Mouse (Mus musculus) adrenal gland, adult 2 months (tissue): ENCODE measurements at regions not wholly inside any gene's neighbourhood (a gene's known extent, or its start where the extent isn't known, plus 50 kb on each side); places are given as distances from the start of the nearest gene placed in this dataset.

Source experiments
- DNase-seq: peaks from one replicate; pipeline ENCODE4 v3.0.0; 2021

GRCm38 (mm10) chr16:5377001-5377400 is 121.2 kb upstream of the Eef2kmt start:
- no peak for DNase-seq

GRCm38 (mm10) chr16:5374818-5375605 is 119.2 kb upstream of the Eef2kmt start:
- DNase-seq = peak; percentile 21

DNA sequence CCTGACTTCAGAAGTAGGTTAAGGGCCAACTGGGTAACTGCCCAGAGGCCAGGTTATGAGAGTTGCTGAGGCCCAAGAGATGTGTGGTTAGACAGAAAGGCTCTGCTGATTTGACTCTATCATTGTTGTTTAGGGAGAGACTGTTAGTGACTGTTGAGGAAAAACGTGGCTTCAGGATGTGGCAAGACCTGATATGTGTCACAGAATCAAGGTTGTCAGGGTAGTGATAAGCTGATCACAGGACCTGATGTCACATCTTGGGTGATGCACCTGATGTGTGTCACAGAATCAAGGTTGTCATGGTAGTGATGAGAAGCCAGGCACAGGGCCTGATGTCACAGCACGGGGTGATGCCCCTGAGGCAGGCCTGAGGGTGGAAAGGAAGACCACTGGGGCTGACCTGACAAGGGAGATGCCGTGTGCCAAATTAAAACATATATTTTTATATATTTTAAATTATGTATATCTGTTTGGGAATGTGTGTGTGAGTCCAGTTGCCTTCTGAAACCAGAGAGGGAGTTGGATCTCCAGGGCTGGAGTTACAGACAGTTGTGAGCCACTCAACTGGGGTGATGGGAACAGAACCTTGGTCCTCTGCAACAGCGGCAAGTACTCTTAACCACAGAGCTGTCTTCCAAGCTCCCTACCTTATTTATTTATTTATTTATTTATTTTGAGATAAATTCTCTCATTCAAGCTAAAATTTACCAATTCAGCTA is 115.6 kb upstream of the Eef2kmt start:
- DNase-seq = no peak

DNA sequence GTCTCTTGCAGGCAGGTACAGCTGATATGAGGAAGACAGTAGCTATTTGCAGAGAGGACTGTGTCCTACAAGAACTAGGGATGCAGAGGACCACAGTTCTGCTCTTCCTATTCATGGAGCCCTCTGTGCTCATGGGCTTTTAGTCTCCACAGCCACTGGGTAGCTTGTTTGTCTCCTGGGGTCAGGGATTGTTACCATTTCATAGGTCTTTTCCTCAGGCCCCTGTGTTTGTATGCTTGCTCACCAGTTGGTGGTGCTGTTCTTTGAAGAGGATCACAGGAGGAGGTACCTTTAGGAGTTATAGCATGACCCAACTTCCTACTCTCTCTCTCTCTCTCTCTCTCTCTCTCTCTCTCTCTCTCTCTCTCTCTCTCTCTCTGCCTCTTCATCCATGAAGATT is 114.7 kb upstream of the Eef2kmt start:
- DNase-seq = no peak

DNA sequence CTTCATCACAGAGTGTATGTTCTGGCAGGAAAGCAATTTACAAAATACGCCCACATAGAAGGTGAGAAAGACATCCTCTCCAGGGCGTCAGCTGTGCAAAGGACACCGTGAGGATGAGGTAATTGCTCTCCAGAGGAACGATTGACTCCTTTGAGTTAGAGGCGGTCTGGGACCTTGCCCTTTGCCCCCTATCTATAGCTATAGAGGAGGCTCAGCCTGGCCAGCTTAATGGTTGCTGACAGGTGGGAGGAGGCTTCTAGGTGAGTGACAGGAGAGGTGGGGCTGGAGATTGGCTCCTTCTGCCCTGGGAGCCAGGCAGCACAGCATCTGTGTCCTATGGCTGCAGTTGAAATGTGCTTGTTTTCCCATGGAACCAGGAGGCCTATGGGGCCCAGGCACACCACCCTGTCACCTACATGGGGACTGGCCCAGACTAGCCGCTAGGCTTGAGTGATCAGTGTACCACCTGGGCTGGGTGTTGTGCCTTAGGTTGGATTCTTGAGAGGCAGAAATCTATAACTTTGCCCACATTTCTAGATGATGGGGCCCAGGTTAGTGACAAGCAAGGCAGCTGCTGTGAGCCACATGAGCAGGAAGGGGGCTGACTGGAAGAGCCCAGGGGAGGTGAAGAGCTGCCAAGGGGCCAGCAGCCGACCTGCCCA is 113.2 kb upstream of the Eef2kmt start:
- DNase-seq = no peak

DNA sequence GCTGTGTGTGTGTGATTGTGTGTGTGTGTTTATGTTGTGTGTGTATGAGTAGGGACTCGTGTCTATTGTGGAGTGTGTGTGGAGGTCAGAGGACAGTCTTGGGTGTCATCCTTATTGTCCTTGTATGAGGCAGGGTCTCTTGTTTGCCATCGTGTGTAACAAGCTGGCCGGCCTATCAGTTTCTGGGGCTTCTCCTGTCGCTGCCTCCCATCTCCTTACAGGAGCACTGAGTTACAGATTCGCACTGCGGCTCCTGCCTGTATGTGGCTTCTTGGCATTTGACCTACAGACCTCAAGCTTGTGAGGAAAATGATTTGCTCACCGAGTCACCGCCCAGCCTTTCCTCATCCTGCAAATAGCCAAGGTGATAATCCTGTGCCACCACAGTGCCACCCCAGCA is 112.6 kb upstream of the Eef2kmt start:
- DNase-seq = no peak

GRCm38 (mm10) chr16:5367581-5368119 is 111.9 kb upstream of the Eef2kmt start:
- no peak for DNase-seq

DNA sequence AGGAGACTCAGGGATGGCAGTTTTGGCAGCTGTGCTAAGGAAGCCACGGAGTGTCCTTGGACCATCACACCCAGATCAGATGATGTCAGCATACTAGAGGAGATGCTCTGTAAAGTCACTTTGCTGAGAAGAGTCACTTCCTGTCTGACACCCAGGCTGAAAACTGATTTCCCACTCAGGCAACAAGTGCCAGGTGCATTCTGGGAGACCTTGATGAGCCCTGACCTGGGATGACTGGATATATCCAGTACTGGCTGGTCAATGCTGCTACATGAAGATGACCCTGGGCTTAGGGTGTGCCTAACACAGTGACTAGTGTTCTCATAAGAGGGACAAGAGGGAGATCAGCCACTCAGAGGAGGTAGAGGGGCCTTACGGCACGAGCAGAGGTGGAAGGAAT is 110.2 kb upstream of the Eef2kmt start:
- DNase-seq = no peak

GRCm38 (mm10) chr16:5363007-5363570 is 107.3 kb upstream of the Eef2kmt start:
- DNase-seq = no peak

- DNase-seq = no peak
These were observed 103.4 kb upstream of the Eef2kmt start for GRCm38 (mm10) chr16:5359193-5359592.

DNA sequence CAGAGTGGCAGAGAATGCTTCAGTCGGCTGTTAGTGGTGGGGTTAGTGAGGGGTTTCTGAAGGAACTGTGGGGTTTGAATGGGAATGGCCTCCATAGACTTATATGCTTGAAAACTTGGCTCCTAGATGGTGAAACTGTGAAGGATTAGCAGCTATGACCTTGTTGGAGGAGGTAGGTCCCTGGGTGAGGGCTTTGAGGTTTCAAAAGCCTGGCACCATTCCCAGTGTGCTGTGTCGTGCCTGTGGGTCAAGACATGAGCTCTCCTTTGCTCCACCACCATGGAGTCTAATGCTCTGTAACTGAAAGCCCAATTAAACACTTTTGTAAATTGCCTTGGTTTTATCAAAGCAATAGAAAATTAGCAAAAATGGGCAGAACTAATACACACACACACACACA is 98.1 kb upstream of the Eef2kmt start:
- DNase-seq = peak; percentile 45

DNA sequence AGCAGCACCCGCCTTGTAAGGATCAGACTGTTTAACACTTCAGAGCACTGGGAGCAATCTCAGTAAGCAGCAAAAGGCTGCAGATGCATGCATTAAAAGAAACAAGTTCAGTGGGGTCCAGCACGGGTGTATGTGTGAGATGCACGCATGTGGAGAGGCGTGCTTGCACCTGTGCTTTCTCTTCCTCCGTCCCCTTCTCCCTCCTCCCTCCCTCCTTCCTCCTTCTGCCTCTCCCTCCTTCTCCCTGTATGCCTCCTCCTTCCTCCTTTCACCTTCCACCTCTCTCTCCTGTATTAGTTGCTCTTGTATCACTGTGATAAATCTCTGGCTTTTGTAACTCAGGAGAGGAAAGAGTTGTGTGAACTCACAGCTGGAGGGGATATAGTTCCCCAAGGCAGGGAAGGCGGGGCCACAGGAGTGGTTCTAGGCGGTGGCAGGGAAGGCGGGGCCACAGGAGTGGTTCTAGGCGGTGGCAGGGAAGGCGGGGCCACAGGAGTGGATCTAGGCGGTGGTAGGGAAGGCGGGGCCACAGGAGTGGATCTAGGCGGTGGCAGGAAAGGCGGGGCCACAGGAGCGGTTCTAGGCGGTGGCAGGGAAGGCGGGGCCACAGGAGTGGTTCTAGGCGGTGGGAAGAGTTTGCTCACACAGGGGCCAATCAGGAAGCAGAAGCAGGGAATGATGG is 96.2 kb upstream of the Eef2kmt start:
- DNase-seq = peak; percentile 20

DNA sequence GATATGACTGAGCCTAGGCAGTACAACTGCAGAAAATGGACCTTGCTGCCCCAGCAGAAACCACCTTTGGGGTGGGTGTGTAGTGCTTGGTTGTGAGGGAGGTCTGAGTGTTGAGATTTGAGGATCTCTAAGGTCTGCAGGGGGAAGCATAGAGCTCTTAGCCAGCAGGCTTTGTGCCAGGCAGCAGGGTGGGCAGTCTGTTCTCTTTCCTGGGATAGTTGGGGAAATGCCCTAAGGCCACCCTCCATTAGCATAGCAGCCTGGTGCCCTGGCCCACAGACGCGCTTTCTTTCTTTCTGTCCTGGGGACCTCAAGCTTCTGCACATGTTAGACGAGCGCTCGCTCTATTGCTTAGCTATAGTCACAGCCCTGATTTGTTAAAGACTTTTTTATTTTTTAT is 91.4 kb upstream of the Eef2kmt start:
- no peak for DNase-seq

DNA sequence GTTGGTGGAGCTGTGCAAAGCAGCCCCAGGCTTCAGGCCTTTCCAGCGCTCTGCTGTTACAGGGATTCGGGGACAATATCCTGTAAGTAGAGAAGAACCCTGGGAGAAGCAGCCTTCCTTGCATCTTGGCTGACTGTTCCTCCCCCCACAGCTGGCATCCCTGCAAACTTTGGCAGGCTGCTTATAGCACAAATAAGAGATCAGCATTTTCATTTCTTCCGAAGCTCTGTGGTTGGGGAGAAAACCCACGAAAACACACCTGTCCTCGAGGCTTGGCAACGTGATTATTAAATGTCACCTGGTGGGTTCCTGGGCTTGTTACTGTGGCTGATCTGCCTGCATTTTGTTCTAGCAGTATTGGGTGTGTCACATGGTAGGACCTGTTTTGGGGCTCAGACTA is 86.5 kb upstream of the Eef2kmt start:
- no peak for DNase-seq

GRCm38 (mm10) chr16:5316271-5316670 is 60.5 kb upstream of the Eef2kmt start:
- DNase-seq = no peak

- DNase-seq = no peak
These were observed 57.5 kb upstream of the Eef2kmt start for GRCm38 (mm10) chr16:5313261-5313660.

- DNase-seq = no peak
These were observed 55.7 kb upstream of the Eef2kmt start for GRCm38 (mm10) chr16:5311456-5311855.

DNA sequence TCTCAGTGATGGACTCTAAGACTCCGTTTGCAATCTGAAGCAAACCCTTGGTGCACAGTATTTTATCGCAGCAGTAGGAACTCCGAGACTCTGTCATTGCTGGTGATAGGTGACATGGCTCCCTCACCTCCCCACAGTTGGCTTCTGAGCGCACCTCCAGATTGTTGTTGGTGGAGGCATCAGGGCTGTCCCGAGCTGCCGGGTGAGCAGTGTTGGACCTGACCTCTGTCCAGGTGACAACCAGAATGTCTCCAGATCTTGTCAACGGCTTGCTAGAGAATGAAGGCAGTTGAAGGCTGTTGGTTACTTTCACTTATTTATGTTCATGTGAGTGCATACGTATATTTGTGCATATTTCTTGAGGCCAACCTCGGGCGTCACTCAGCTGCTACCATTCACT is 55.0 kb upstream of the Eef2kmt start:
- no peak for DNase-seq

GRCm38 (mm10) chr16:5307761-5308160 is 52.0 kb upstream of the Eef2kmt start:
- no peak for DNase-seq

DNA sequence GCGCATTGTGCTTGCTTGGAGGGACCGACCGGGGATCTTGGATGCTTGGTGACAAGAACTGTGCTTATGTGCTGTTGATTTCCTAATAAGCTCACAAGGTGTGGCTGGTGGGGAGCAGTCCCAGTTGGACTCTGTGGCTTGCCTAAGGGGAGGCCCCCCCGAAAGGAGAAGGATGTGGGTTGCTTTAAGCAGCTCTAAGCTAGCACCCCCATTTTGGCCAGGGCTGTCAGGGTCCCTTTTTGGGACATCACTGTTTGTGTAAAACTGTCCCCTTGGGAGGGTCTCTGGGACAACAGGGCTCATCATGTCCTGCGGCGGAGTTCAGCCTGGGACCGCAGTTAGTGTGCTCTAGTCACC is 51.4 kb upstream of the Eef2kmt start:
- DNase-seq = no peak

- DNase-seq = peak; percentile 91
These were observed 50.9 kb upstream of the Eef2kmt start for GRCm38 (mm10) chr16:5306588-5307248.
